Mouse (Mus musculus) megakaryocyte progenitor cell, adult 5-6 weeks (primary cell): ENCODE measurements around the gene Tmprss11c. TPM values are rescaled to one million over a fixed set of nuclear protein-coding genes. Genes with fewer than 3 reads are reported as not detected.
"Not testable (repeated sequence)": the region's sequence is repeated elsewhere in the genome, so short reads cannot be mapped to it uniquely, and the experiment has no call there.

ENCODE experiments used
- ATAC-seq: replicated peaks from 2 replicates; pipeline ENCODE4 v1.8.0; 2016; ENCODE audit warnings: mild to moderate bottlenecking, moderate TSS enrichment, inconsistent platforms; ENCODE audit not compliant: poor library complexity
- total RNA-seq, 2 experiments: library from RNA; stranded (forward) in 1 of 2; stranded (reverse) in 1 of 2; fragments of 157-497, 149-512 nt in 1 of 2; fragments of 200-1000 nt in 1 of 2; gene quantifications; 2 replicates each; pipeline versions ENCODE4 v1.2.3 to v1.2.4; 2015 to 2017

The Tmprss11c gene
- total RNA-seq (2015) (not detected in 2 replicates), total RNA-seq (2017) (not detected in 2 replicates)

DNA sequence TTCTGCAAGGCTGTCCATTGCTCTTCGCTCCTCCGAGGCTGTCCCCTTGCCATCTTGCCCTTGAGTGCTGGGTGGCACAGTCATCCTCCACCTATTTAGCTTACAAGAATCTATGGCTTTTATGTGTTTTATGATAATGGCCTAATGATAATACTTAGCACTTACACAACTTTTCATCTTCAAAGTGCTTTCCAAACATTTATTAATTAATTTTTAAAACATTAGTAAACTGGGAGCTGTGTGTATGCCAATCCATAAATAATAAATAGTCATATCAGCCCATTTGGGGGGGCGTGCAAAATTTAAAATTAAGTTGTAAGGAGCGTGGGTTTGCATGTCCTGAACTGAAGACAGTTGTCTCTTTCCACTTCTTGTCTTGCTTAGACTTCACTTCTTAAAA lies at the start of gene Tmprss11c:
TSS of gene Tmprss11c (minus strand) at position 101 of the 400 bp plus-strand sequence.
- no peak for ATAC-seq

- not testable (repeated sequence) for ATAC-seq
Measured at GRCm38 (mm10) chr5:86318018-86318956, 29.2 kb upstream of the Tmprss11c start.

GRCm38 (mm10) chr5:86306116-86306515 lies 17.0 kb upstream of the Tmprss11c start:
- ATAC-seq = no peak

GRCm38 (mm10) chr5:86303877-86304276 lies 14.8 kb upstream of the Tmprss11c start:
- no peak for ATAC-seq

DNA sequence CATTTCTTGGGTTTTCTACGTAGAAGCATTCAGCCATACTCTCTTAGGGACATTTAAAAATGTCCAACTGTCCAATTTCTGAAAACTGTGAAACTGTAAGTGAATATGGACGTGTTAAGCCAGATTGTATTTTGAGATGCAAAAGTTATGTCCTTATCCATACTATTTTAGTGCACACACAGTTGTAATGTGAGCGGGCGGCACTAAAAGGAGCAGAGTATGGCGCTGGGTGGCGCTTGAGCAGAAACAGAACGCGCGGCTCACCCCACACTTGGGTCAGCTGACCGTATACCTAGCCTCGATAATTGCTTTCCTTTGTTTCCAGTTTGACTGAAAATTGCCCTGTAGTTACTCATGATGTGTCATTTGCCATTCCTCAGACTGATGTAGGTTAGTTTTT lies 42.5 kb downstream of the Tmprss11c start:
- no peak for ATAC-seq

DNA sequence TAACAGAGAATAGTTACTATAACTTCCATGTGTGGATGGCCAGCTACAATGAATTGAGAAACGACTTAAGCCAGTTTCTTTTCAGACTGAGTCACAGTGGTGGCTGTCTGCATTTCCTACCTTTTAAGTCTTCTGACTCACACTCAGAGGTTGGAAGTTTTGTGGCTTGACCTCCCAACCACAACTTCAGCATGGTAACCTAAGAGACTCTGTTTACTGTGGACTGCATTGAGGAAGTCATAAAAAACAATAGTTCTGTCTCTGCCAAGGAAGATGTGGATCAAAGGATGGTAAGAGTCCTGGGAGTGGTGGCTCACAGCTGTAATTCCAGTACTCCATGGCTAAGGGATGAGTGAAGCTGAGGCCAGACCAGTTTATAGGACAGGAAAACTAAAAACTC lies 44.2 kb downstream of the Tmprss11c start:
- no peak for ATAC-seq

DNA sequence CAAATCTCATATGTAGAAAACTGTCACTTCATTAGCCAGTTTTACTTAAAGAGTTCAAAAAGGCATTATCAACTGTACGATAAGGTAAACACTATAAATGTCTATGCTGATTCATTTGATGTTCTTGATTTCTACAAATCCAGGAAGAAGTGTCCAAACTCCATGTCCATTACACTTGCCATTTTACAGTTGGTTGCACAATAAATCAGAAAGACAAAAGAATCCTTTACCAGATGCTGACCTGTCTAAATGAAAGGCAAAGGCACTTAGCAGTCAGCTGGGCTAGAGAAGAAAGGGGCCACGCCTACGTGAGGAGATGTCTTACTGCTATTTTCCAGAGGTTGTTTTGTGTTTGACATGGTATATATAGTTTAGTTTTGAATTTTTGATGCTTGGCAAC lies 44.8 kb downstream of the Tmprss11c start:
- ATAC-seq = no peak

DNA sequence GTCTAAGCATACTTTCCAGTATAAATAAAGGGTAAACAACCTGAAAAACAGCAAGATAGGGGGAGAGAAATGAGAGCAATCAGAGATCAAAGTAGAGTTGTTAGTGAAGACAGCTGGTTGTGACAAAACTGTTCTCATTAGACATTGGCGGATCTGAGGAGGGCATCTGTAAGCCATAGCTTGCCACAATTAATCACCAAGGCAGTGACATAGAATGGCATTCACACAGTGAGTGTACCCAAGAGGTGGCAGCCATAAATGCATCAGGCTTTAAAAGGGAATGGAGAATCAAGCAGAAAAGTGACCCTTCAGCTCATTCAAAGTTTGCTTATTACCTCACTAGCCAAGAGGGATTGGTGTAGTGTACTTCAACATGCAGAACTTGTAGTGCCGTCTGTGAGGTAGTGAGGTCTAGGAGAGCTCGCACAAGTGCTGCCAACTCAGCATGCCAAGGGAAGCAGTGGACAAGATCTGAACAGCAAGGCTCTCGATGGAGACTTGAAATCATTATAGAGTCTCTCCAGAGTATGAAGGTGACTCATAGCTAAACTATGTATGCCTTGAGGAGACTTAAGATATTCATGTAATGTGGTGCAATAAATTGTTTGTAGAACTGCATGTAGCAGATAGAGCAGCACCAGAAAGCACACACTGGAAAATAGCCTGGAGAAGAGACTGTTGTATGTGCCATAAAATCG lies 61.8 kb downstream of the Tmprss11c start:
- no peak for ATAC-seq

DNA sequence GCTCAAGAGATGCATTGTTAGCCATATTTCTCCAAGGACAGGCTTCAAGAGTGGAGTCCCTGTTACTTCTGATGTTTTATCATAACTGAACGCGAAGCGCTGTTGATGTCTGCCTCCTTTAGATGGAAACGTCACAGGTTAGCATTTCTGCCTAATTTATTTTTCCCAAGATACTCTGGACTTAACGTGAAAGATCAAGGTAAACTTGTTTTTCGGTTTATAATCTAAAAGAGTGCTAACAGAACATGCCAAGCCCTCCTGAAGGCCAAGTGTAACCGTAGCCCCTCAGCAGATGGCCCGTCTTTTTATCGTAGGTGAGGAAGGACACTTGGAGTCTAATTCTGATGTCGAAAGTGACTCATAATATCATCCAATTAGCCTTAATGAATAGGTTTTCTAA lies 91.3 kb downstream of the Tmprss11c start, which contains the start of gene Gnrhr:
TSS of gene Gnrhr (minus strand) at position 101 of the 400 bp plus-strand sequence.
- no peak for ATAC-seq

GRCm38 (mm10) chr5:86191356-86191755 lies 97.8 kb downstream of the Tmprss11c start:
- ATAC-seq = peak; percentile 77

GRCm38 (mm10) chr5:86190770-86191169 lies 98.3 kb downstream of the Tmprss11c start:
- peak; percentile 90 for ATAC-seq

DNA sequence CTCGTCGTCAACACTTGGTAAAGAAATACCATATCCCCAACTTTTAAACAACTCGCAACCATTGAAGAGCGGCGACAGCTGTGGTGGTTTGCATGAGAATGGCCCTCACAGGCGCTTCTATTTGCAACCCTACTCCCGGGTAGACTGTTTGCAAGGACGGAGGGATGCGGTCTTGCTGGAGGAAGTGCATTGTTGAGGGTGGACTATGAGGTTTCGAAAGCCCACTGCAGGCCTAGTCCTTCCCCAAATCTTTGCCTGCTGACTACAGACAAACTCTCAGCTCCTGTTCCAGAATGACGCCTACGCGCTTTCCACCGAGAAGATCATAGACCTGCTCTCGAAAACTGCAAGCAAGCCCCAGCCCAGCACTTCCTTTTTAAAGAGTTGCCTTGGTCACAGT lies 98.8 kb downstream of the Tmprss11c start:
- ATAC-seq = peak; percentile 83

DNA sequence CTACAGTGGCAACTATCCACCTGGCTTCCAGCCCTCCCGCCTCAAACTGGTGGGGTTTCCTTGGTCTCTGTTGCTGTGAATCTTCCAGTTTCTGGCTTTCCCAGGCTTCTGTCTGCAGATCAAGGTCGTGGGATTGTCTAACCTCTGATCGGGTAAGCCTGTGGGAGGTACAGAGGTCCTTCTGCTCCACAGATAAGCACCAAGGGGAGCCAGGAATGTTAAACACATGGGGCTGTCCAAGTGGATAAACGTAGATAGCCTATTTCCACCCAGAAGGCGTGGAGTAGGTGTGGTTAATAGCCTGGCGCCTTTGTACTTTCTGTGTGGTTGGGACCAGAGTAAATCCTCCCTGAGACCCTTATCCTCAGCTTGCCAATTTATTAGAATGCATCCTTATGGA lies 101.7 kb downstream of the Tmprss11c start:
- ATAC-seq = no peak

Other genes starting within 250 kb of the Tmprss11c start
- gene Cenpc1, start 223.7 kb downstream of the Tmprss11c start, total RNA-seq (2015) = 47.2 and 55.1 TPM in 2 replicates
- gene Cenpc1, start 223.7 kb downstream of the Tmprss11c start, total RNA-seq (2017) = 39.5 and 50.5 TPM in 2 replicates
- 67.8 and 69.1 TPM in 2 replicates for gene Stap1, start 217.6 kb downstream of the Tmprss11c start, total RNA-seq (2015)
- 27.0 and 58.6 TPM in 2 replicates for gene Stap1, start 217.6 kb downstream of the Tmprss11c start, total RNA-seq (2017)
- gene Uba6, start 116.5 kb downstream of the Tmprss11c start, total RNA-seq (2015) = 25.9 and 31.5 TPM in 2 replicates
- gene Uba6, start 116.5 kb downstream of the Tmprss11c start, total RNA-seq (2017) = 16.2 and 21.2 TPM in 2 replicates
- not detected in 2 replicates for gene Gnrhr, start 91.4 kb downstream of the Tmprss11c start, total RNA-seq (2015)
- gene Gnrhr, start 91.4 kb downstream of the Tmprss11c start, total RNA-seq (2017) = not detected in 2 replicates
- gene Tmprss11d, start 84.1 kb upstream of the Tmprss11c start, total RNA-seq (2015) = not detected in 2 replicates
- not detected in 2 replicates for gene Tmprss11d, start 84.1 kb upstream of the Tmprss11c start, total RNA-seq (2017)
- not detected in 2 replicates for gene Tmprss11a, start 179.7 kb upstream of the Tmprss11c start, total RNA-seq (2015)
- gene Tmprss11a, start 179.7 kb upstream of the Tmprss11c start, total RNA-seq (2017) = not detected in 2 replicates
- gene Tmprss11g, start 229.3 kb upstream of the Tmprss11c start, total RNA-seq (2015) = not detected in 2 replicates
- gene Tmprss11g, start 229.3 kb upstream of the Tmprss11c start, total RNA-seq (2017) = not detected in 2 replicates